Mouse (Mus musculus) megakaryocyte, embryonic 14.5 days (primary cell): ENCODE measurements around the gene Hacd2.

Source experiments
- FLI1 ChIP-seq: IDR thresholded peaks from 2 replicates; pipeline ENCODE4 v1.6.1; 2012; ENCODE audit warnings: low read length, inconsistent platforms, mixed read lengths
- GATA1 ChIP-seq: IDR thresholded peaks from 3 replicates; pipeline ENCODE4 v1.6.1; 2012; ENCODE audit warnings: mixed read lengths, low read length, inconsistent platforms, borderline replicate concordance

- TF ChIP-seq GATA1, result no peak
- no peak for TF ChIP-seq FLI1
Observed at GRCm38 (mm10) chr16:34999986-35000385, 22.2 kb upstream of the Hacd2 start.
